Mouse (Mus musculus) spleen, adult 12 weeks (tissue): ENCODE results near the gene Tnfsfm13.

ENCODE experiments used
- DNase-seq: peaks from one replicate; pipeline ENCODE4 v3.0.0; 2022; ENCODE audit warnings: low spot score

The Tnfsfm13 gene

DNA sequence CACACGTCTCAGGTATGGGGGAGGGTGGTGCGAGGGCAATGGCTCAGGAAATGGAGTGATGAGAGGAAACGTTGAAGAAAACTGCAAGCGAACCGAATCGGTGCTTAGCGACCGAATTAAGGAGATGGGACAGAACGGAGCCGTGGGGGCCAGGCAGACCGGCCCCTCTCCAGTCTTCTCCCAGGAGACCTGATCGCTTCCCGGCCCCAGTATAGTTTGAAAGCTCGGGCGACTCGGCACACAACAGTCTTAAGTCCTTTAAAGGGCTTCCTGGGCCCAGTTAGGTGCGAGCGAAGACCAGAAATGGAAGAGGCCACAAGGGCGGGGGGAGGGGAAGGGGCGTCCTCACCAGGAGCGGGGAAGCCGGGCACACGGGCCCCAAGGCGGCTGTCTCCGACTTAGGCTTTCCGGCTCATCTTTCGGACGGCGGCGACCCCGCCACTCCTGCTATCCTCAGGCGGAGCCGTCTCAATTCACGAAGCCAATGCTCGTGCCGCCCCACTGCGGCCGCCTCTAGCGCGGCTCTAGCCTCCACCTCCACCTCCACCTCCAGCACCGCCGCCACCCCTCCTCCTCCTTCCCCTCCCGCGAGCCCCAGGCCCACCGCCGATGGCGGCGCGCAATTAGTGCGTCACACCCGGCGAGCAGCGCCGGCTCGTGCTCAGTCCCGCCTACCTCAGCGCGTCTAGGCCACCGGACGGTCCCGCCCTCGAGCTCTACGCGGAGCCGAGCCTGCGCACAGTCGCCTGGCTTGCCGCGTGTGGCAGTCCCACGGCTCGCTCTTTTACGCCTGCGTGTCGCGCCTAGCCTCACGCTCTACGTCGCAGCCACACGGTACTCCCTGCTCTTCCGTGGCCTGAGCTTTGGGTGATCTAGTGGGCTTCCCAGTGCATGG is 14.3 kb downstream of the Tnfsfm13 start, which contains the start of gene Senp3:
Senp3 (minus strand) TSS at position 771 of the 895 bp plus-strand sequence.
- DNase-seq: peak; percentile 90

DNA sequence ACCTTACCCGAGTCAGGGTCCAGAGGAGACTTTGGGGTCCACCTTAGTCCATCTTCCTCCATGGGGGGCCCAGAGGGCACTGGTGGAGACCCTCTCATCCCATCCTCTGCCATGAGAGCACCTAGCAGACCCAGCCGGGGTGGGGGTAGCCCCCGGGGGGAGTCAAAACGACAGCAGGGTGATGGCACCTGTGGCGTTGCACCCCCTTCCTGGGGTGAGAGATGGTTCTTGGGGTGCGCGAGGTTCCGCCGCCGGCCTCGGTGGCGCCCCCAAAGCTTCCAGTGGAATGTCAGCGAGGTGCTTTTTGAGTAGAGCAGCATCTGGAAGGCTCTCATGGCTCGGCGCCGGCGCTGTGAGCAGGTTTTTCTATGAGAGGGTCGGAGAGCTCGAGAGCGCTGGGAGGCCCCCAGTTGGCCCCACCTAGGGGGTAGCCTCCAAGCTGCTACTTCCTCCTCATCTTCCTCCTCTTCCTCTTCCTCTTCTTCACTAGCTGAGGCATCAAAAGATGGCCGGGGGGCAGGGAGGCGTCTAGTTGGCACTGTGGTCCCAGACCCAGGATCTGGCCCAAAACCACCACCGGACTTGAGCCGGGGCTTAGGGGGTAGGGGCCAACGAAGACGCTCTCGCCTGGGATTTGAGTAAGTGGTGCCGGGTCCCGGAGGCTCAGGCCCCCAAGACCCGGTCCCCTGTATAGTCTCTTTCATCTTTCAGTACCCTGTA is 15.6 kb downstream of the Tnfsfm13 start:
- DNase-seq: no peak

DNA sequence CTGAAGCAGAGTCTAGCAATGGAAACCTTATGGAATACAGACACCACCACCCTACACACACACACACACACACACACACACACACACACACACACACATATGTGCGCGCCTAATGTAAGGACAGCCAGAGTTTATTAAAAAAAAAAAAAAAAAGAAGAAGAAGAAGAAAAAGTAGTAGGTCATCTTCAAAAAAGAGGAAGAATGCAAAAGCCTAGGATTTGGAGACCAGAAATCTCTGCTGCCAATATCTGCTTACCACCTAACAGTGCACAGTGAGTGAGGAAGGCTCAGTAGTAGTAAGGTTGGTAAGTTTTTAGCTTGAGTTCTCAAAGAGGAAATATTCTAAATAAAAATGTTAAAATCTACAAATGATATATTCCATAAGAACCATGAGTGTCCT is 16.8 kb downstream of the Tnfsfm13 start:
- DNase-seq: no peak

DNA sequence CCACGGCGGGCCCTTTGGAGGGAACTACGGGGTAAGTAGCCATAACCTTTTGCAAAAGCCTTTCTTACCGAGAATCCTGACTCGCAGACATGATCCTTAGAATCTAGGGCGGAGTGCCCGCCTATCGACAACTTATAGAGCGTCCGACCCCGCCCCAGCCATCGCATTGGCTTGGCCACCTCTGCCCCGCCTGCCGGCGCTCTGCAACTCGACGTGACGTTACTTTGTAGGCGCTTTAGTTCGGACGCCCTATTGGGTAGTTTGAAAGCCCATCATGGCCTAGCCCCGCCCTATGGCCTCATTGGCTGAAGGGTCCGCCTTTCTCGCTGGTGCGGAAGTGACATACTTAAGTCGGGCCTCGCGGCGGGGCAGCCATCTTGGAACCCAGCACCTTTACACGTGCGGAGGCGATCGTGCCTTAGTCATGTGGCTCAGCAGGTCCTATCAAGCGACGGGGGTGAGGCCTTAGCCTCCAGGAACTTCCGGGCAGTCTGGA is 23.6 kb downstream of the Tnfsfm13 start, which contains the start of gene Eif4a1:
Eif4a1 (minus strand) TSS at position 213 of the 496 bp plus-strand sequence.
- peak; percentile 98 for DNase-seq

DNA sequence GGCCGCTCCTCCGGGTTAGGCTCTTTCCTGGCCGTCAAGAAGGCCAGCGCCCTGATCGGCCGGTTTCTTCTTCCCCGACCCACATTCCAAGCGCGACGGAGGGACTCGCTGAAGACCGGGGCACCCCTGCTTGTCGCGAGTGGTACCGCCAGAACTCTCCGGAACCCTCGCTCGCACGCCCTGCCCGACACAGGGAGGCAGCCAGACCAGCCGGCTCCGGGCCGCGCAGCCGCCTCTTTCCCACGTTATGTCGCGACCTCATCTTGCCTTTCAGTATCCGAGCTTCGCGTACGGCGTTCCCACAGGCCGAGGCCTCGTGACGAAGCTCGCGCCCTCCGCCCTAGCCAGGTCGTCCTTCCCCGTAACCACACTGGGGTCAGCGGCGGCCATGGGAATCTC is 24.2 kb downstream of the Tnfsfm13 start:
- no peak for DNase-seq

DNA sequence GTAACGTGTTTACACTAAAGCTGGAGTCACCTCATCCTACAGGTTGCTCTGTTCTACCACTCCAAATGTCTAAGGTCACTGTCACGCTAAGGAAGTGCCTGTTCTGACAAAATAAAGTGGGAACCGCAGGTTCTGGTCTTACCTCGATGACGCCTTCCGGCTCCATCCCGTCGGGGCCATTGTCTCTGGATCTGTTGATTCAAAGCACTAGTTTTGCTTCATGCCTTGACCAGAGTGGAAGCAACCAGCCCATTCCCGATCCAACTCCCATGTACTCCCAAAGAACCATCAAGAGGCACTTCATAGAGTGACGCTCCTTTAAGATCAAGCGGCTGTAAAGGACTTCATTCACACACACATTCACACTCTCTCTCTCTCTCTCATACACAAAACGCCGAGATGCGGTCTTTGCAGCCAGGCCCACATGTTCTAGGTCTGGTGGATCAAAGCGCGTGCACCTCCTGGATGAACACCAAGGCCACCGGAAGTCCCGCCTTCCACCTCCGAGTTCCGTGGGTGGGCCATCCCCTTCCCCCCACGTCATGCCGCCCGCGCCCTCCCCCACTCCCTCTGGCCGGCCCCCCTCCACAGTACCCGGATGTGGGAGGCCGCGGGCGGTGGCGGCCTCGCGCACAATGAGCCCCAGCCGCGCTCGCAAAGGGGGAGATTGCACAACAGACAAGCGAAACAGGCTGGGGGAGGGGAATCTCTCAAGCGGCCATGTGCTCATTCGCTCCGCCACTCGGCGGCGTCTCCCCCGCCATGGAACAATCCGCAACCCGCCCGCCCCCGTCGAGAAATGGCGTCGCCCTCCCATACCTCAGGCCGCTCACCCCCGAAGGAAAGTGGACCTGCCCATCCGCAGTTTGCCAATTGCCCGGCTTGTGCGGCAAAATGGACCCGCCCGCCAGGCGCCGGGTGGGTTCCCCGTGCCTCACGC is 24.8 kb downstream of the Tnfsfm13 start:
- peak; percentile 85 for DNase-seq

DNA sequence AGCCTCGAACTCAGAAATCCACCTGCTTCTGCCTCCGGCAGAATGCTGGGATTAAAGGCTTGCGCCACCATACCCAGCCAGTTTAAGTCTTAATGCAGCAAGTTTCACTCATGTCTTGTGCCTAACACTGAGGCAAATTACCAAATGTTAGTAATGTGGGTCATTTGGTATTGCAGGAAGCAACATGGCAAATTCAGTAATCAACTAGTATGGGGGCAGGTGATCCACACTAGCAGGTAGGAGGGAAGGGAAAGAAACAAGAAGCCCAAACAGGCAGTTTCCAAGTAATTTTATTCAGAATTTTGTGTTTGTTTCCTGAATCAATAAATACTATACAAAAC is 29.3 kb downstream of the Tnfsfm13 start:
- no peak for DNase-seq

DNA sequence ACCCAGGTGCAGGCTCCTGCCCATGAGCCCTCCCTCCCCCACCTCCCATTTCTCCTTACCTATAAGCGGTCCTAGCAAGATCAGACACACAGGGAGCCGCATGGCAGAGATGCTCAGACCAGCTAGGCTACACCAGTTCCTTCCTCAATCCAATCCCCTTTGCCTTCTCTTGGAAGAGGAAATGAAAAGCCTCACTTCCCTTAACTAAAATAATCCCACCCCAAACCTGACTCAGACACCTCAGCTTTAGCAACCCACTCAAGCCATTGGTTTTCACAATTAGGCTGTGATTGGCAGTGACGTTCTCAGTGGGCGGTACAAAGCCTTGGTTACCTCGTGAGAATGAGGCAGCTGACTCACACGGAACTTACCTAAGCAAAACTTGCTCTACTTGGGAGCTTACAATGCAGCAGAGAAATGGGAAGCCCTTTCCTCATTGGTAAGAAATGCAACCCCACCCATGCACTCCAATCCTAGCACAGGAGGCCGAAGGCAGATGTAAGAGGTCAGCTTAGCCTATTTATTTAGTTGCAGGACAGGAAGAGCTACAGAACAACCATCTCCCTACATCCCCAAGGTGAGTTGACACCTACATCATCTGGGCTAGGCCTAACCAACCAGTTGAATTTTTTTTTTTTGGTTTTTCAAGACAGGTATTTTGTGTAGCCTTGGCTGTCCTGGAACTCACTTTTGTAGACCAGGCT is 29.8 kb downstream of the Tnfsfm13 start, which contains the start of gene Cd68:
Cd68 (minus strand) TSS at position 193 of the 704 bp plus-strand sequence.
- no peak for DNase-seq

DNA sequence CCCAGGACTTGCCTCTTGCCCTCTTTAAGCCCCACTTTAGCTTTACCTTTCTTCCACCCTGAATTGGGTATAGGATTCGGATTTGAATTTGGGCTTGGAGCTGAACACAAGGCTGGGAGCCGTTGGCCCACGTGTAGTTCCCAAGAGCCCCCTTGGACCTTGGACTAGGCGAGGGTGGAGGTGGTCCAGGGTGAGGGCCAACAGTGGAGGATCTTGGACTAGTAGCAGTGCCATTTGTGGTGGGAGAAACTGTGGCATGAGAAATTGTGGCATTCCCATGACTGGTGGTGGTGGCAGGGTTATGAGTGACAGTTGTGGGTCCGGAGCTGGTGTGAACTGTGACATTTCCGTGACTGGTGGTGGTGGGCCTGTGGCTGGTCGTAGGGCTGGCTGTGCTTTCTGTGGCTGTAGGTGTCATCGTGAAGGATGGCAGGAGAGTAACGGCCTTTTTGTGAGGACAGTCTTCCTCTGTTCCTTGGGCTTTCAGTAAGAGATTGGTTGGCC is 30.4 kb downstream of the Tnfsfm13 start:
- no peak for DNase-seq

DNA sequence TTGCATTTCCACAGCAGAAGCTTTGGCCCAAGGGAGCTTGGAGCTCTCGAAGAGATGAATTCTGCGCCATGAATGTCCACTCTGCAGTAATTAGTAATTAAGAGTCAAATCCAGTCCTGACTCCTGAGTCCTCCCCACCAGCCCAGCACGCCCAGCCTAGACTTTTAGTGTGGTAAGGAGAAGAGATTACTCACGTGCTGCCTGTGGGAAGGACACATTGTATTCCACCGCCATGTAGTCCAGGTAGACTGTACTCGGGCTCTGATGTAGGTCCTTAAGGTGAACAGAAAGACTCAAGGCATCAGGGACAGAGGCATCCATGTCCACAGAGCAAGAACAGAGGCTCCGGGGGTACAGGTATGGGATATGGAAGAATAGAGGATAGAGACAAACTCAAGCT is 31.1 kb downstream of the Tnfsfm13 start:
- no peak for DNase-seq

DNA sequence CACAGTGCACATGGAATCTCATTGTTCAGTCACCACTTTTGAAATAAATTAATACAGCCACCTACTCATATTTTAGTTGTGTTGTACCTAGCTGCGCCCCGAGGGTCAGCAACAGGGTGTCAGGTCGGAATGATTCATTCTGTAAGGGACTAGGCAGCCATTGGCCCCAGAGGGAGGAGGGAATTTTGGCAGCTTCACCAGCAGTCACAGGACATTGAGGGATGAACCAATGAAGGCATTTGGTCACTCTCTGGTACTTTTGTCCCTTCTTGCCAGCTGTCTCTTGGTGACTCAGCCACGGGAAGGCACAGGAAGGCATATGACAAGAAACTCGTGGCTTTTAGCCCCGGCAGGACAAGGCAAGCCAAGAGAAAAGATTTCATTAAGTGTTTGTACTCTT is 32.1 kb downstream of the Tnfsfm13 start:
- no peak for DNase-seq

DNA sequence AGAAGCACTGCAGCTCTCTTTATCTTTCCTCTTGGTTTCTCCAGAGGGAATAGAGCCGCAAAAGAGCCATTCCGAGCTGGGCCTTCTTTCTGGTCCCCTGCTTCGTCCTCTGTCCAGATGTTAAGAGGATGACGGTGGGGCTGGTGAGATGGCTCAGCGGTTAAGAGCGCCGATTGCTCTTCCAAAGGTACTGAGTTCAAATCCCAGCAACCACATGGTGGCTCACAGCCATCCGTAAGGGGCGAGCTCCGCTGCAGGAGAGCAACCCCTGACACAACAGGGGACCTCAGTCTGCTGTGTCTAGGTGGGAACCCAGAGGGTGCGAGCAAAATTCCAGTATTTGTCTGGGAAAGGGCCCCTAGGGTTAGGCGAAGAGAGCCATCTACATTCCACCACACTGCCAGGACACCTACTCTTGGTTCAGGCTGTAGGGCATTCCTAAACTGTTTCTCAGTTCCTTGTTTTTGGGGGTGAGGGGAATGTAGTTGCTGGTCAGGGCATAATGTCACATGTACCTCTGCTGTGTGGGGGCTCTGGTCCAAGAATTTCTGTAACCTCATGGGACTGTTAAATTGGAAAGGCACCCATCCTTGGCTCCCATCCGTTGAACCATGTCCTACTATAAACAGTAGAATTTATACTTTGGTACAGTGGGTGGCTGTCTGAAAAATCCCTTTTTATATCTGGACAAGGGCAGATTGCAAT is 32.8 kb downstream of the Tnfsfm13 start:
- DNase-seq: no peak

DNA sequence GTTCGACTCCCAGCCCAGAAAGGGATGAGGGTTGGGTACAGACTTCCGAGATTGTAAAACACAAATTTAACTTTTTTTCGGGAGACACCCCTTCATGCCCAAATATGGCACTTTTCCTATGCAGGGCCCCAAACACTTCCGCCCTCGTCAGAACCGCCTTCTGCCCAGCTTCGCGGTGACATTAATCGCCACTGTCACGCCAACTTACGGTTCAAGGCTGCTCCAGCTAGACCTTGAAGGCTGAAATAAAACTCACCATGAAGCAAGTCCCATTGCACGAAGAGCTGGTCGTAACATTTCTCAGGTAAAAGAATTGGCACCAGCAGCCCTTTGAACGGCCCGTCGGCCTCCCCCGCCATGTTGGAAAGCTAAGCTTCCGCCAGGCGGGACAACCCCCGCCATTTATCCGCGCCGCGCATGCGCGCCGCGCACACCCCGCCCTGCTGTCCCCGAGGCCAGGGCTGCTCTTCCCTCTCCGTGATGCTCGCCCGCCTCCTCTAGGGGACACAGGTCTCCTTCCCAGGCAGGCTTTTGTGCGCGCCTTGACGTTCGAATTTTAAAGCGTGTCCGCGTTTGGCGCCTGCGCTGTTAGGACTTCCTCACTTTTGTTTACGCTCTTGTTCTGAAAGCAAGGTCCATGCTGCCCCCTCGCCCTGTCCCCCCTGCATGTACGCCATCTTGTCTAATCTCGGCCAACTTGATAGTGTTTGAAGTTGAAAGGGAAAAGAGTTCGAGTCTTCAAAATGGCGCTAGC is 33.5 kb downstream of the Tnfsfm13 start, which contains the start of gene Mpdu1:
Mpdu1 (minus strand) TSS at position 430 of the 754 bp plus-strand sequence.
- peak; percentile 92 for DNase-seq

DNA sequence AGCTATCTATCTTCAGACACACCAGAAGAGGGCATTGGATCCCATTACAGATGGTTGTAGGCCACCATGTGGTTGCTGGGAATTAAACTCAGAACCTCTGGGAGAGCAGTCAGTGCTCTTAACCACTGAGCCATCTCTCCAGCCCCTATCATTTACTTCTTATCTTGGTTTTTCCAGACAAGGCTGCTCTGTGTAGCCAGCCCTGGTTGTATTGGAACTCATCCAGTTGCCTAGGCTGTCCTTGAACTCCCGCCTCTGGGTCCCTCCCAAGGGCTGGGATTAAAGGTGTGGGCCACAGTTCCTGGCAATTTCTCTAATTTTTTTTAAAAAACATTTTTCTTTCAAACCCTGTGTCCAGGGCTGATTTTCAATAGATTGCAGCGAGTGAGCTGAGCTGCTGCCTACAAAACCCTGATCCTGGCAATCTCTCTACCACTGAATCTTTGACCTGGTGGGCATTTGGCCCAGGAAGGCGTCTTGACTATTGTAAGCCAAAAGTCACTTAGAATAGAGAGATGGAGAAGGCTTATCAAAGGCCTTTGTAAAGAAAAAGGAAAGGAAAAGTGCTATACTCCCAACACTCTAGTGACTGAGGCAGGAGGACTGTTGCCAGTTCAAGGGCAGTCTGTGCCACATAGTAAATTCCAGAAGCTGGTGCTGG is 34.5 kb downstream of the Tnfsfm13 start:
- no peak for DNase-seq

DNA sequence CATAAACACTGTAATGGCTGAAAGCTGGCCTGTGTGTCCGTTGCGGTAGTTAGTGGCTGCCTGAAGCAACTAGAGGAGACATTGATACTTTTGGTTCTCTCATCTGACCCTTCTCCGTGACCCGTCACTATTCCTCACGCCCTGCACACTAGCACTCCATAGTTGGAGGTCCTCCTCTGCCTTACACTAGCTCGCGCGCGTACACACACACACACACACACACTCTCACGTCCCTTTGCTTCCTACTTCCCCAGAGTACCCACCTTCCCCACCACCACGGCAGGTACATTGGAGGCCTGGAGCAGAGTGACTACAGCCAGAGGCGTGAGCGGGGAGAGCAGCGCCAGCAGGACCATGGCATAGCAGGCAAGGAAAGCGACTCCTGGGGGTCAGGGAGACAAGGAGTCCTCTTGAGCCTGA is 38.4 kb downstream of the Tnfsfm13 start:
- no peak for DNase-seq

DNA sequence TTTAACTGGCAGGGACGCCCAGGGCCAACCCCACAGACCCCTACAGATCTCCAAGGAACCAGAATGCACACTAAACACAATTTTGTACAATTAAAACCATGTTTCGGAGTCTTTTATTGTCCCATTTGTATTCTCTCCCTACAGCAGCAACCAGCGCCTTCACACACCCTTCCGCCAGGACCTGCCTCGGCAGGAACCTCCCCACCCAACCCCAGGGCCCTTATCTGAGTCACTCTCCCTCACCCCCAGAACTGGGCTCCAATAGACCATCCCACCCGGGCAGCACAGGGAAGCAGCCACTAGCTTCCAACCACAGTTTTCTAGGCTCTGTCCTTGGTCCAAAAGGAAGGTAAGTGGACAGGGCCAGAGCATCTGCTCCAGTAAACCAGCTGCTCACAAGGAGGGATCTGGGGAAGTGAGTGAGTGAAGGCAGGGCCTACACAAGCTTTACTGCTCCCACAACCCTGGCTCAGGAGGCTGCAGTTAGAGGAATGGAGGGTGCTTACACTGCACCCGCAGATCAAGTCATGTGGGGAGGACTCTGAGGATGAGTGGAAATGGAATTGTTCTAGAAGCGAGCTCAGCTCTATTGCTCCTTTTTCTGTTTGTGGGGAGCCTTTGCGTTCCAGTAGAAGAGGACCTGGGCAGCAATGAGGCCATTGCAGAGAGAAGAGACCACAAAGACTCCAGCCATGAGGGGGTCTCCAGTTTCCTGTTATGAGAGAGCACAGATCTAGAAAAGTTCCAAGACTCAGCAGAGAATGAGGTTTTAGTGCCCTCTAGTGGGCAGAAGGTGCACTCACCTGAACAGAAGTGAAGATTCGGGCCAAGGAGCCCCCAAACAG is 39.1 kb downstream of the Tnfsfm13 start:
- peak; percentile 50 for DNase-seq

DNA sequence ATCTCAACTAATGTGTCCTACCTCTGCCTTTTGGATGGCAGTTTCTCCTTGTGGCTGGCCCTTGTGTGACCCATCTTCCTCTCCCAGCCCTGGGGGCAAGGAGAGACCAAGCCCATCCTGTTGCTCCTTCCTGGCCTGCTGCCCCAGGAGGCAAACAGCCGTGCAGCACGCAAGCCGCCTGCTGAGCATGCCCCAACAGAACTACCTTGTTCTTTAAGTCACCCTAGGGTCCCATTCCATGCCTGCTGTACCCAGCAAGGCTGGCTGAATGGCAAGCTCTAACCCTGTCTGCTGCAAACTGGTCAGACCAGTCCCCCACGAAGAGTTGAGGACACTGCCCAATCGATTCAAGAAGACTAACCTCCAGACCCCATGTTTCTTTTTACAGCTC is 39.8 kb downstream of the Tnfsfm13 start:
- DNase-seq: no peak
